Mouse (Mus musculus) forebrain, embryonic 11.5 days (tissue): ENCODE results near the gene Pola1. TPM values are rescaled to one million over a fixed set of nuclear protein-coding genes. Genes with fewer than 3 reads are reported as not detected.

Experiments
- ATAC-seq: fragments of 200-750 bp; cut with Nextera tagmentation; replicated peaks from 2 replicates; pipeline ENCODE4 v1.8.0; 2017; ENCODE audit warnings: moderate TSS enrichment; ENCODE audit not compliant: low FRiP score
- DNase-seq: peaks from one replicate; pipeline ENCODE4 v3.0.0-alpha.2; 2017; ENCODE audit warnings: low spot score
- H3K27ac ChIP-seq: fragments of 300-500 bp; sonication (generic); 2 replicates; pipeline ENCODE4 v1.5.1; 2014; ENCODE audit warnings: low read depth, low read length
- H3K27me3 ChIP-seq: fragments of 300-500 bp; sonication (generic); 2 replicates; pipeline ENCODE4 v1.6.1; 2014; ENCODE audit warnings: mild to moderate bottlenecking, low read length, mixed read lengths; ENCODE audit not compliant: control insufficient read depth, insufficient read depth
- H3K36me3 ChIP-seq: fragments of 300-500 bp; sonication (generic); 2 replicates; pipeline ENCODE4 v1.6.1; 2014; ENCODE audit warnings: mild to moderate bottlenecking, low read length, moderate library complexity, mixed read lengths; ENCODE audit not compliant: control insufficient read depth, insufficient read depth
- H3K4me1 ChIP-seq: fragments of 300-500 bp; sonication (generic); replicated peaks from 2 replicates; pipeline ENCODE4 v1.6.1; 2014; ENCODE audit warnings: low read length, mixed read lengths; ENCODE audit not compliant: control insufficient read depth, insufficient read depth
- H3K4me2 ChIP-seq: fragments of 300-500 bp; sonication (generic); 2 replicates; pipeline ENCODE4 v1.6.1; 2014; ENCODE audit warnings: low read depth, mild to moderate bottlenecking, low read length, moderate library complexity, mixed read lengths; ENCODE audit not compliant: severe bottlenecking
- H3K4me3 ChIP-seq: fragments of 300-500 bp; sonication (generic); 2 replicates; pipeline ENCODE4 v1.5.1; 2014; ENCODE audit warnings: low read depth, low read length
- H3K9ac ChIP-seq: fragments of 300-500 bp; sonication (generic); 2 replicates; pipeline ENCODE4 v1.6.1; 2014; ENCODE audit warnings: low read length
- H3K9me3 ChIP-seq: fragments of 300-500 bp; sonication (generic); 2 replicates; pipeline ENCODE4 v1.6.1; 2016; ENCODE audit warnings: low read length, mixed read lengths; ENCODE audit not compliant: control insufficient read depth
- WGBS: fragments of 180-500 bp; shearing (Covaris S2); extraction: QIAGEN DNeasy Blood & Tissue Kit; methylation state at CpG from one replicate; pipeline ENCODE4 v1.1.7; 2014; 5-methylcytosine and 5-hydroxymethylcytosine counted together
- polyA plus RNA-seq: library from polyadenylated mRNA; unstranded; fragments of >200 nt; fragmentation: Nextera tagmentation; extraction: Ambion mirVana; gene quantifications from 2 replicates; pipeline ENCODE4 v1.2.1, GENCODE M21; 2014

The Pola1 gene
- polyA plus RNA-seq, 1 experiment from 2014 or later, result 28.4 TPM

DNA sequence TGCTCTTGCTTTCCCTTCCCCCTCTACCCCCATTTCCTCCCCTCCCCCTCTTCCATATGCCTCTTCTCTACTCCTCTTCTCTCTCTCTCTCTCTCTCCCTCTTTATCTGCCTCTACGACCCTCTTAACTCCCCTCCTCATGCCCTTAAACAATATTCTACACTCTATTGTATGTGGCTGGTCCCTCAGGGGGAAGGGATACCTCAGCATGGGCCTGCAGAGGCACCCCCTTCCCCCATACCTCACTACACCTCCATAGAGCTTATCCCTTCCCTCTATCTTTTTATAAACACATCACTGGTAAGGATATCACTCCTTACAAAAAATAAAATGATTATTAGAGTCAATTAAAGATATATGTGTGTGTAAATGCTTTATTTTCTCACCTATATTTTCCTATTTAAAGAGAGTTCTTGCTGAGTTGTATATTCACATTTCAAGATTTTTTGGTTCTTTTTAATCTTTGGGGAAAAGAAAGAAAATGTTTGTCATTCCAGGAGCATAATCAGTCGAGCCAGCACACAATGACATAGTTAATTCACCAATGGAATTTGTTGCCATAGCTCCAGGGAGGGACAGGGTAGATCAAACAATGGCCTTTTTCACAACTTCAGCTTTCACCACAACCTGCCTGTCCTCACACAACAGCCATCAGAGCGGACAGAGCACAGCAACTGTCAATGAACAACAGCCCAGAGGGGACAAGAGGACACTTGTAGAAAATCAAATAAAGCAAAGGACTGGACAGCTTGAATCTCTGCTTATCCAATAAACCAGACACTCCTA, 22.5 kb upstream of the Pola1 start, which contains the start of gene Pcyt1b:
Pcyt1b (plus strand) TSS at position 646 of the 785 bp plus-strand sequence.
- DNase-seq, result no peak
- Histone ChIP-seq H3K9me3 (no peaks in the 10 kb centered on the region), H3K4me2 (no peak within 1 kb of the TSS)

GRCm38 (mm10) chrX:93650738-93651137, 18.8 kb upstream of the Pola1 start:
- Histone ChIP-seq H3K36me3 (no peaks in the 10 kb centered on the region), H3K27me3 (no peaks in the 10 kb centered on the region), H3K9ac (no peak overlapping the region), H3K9me3 (no peaks in the 10 kb centered on the region), H3K4me3 (no peak overlapping the region), H3K4me1 (no peaks in the 10 kb centered on the region), H3K4me2 (no peak overlapping the region), H3K27ac (no peak overlapping the region)
- DNase-seq, result no peak
- 93% methylated on average over 2 of the region's 2 CpGs for WGBS
- ATAC-seq, result no peak

More for the DNA sequence above, 22.5 kb upstream of the Pola1 start, which contains the start of gene Pcyt1b:
- Histone ChIP-seq H3K4me3 (no peak within 1 kb of the TSS), H3K27ac (no peak within 1 kb of the TSS), H3K9ac (no peak within 1 kb of the TSS), H3K36me3 (no peaks in the 10 kb centered on the region), H3K4me1 (no peaks in the 10 kb centered on the region), H3K27me3 (no peaks in the 10 kb centered on the region)
- 16% methylated on average over 3 of the region's 3 CpGs for WGBS
- ATAC-seq, result no peak

GRCm38 (mm10) chrX:93644022-93644421, 12.1 kb upstream of the Pola1 start:
- H3K9ac ChIP-seq, result no peak overlapping the region
- no peaks in the 10 kb centered on the region for H3K4me1 ChIP-seq
- no peaks in the 10 kb centered on the region for H3K36me3 ChIP-seq
- no peak overlapping the region for H3K27ac ChIP-seq
- H3K9me3 ChIP-seq, result no peaks in the 10 kb centered on the region
- H3K4me2 ChIP-seq, result no peak overlapping the region
- H3K4me3 ChIP-seq, result no peak overlapping the region
- no peaks in the 10 kb centered on the region for H3K27me3 ChIP-seq
- DNase-seq, result no peak
- no peak for ATAC-seq

GRCm38 (mm10) chrX:93643600-93643999, 11.6 kb upstream of the Pola1 start:
- ATAC-seq (no peak), DNase-seq (no peak)
- H3K9me3 ChIP-seq, result no peaks in the 10 kb centered on the region
- H3K4me1 ChIP-seq, result no peaks in the 10 kb centered on the region
- H3K4me3 ChIP-seq, result no peak overlapping the region
- H3K27ac ChIP-seq, result no peak overlapping the region
- H3K36me3 ChIP-seq, result no peaks in the 10 kb centered on the region
- 82% methylated on average over 3 of the region's 3 CpGs for WGBS
- no peak overlapping the region for H3K9ac ChIP-seq
- no peaks in the 10 kb centered on the region for H3K27me3 ChIP-seq
- H3K4me2 ChIP-seq, result no peak overlapping the region

DNA sequence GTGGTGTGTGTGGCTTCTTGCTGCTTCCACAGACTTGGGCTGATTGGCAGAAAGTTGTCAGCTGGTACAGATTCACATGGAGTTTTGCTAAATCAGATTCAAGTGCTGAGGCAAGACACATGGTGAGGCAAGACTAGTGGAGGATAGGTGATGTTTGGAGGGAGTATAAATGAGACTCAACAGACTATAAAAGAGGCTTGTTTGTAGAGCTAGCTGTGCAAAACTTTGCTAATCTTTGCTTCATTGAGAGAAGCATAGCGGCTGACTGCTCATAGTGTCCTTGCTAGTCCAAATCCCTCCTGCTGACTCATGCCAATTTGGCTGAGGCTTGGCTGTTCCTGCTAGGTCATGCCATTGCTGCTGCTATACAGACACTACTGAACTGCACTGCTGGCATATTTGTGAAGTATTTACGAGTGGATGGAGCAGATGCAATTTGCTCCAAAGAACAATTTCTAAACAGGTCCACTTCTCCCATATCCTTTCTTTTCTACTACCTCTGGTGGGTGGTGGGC, 3.0 kb upstream of the Pola1 start:
- no peaks in the 10 kb centered on the region for H3K36me3 ChIP-seq
- no peak overlapping the region for H3K9ac ChIP-seq
- H3K9me3 ChIP-seq, result no peaks in the 10 kb centered on the region
- no peak overlapping the region for H3K4me2 ChIP-seq
- H3K4me1 ChIP-seq, result no peaks in the 10 kb centered on the region
- H3K27me3 ChIP-seq, result no peaks in the 10 kb centered on the region
- H3K4me3 ChIP-seq, result no peak overlapping the region
- ATAC-seq (no peak), DNase-seq (no peak)
- no peak overlapping the region for H3K27ac ChIP-seq
- WGBS, result 79% methylated on average over 2 of the region's 2 CpGs

- ATAC-seq (no peak), DNase-seq (no peak)
- Histone ChIP-seq H3K4me2 (peak overlapping the region; percentile 46; the same call in 1 of the 2 replicates), H3K27me3 (no peaks in the 10 kb centered on the region), H3K4me1 (no peaks in the 10 kb centered on the region), H3K36me3 (no peaks in the 10 kb centered on the region; the same call in 1 of the 2 replicates), H3K4me3 (no peak overlapping the region), H3K9me3 (no peaks in the 10 kb centered on the region), H3K9ac (no peak overlapping the region), H3K27ac (no peak overlapping the region)
- WGBS, result 91% methylated on average over 1 of the region's 1 CpGs
Measured at GRCm38 (mm10) chrX:93630256-93630655, 1.7 kb downstream of the Pola1 start.

- no peaks in the 10 kb centered on the region for H3K4me1 ChIP-seq
- DNase-seq (no peak), ATAC-seq (no peak)
- no peak overlapping the region for H3K9ac ChIP-seq
- H3K4me3 ChIP-seq, result no peak overlapping the region
- 89% methylated on average over 1 of the region's 1 CpGs for WGBS
- no peaks in the 10 kb centered on the region for H3K27me3 ChIP-seq
- no peaks in the 10 kb centered on the region for H3K9me3 ChIP-seq
- no peak overlapping the region for H3K4me2 ChIP-seq
- H3K36me3 ChIP-seq, result no peaks in the 10 kb centered on the region
- no peak overlapping the region for H3K27ac ChIP-seq
Measured at GRCm38 (mm10) chrX:93602214-93602613, 29.7 kb downstream of the Pola1 start.

- Histone ChIP-seq H3K36me3 (no peaks in the 10 kb centered on the region), H3K27ac (no peak overlapping the region), H3K4me1 (no peaks in the 10 kb centered on the region), H3K9me3 (no peaks in the 10 kb centered on the region), H3K9ac (no peak overlapping the region), H3K4me3 (no peak overlapping the region), H3K27me3 (no peaks in the 10 kb centered on the region), H3K4me2 (no peak overlapping the region)
- DNase-seq (no peak), ATAC-seq (no peak)
- WGBS, result 100% methylated on average over 4 of the region's 4 CpGs
Measured at GRCm38 (mm10) chrX:93594283-93594682, 37.7 kb downstream of the Pola1 start.

GRCm38 (mm10) chrX:93580931-93581330, 51.0 kb downstream of the Pola1 start:
- ATAC-seq, result no peak
- no peak overlapping the region for H3K4me3 ChIP-seq
- 93% methylated on average over 2 of the region's 2 CpGs for WGBS

More at GRCm38 (mm10) chrX:93580931-93581330, 51.0 kb downstream of the Pola1 start:
- no peaks in the 10 kb centered on the region for H3K4me1 ChIP-seq
- no peak overlapping the region for H3K9ac ChIP-seq
- no peak overlapping the region for H3K27ac ChIP-seq
- H3K9me3 ChIP-seq, result no peaks in the 10 kb centered on the region
- H3K36me3 ChIP-seq, result no peaks in the 10 kb centered on the region
- DNase-seq, result no peak
- H3K27me3 ChIP-seq, result no peaks in the 10 kb centered on the region
- no peak overlapping the region for H3K4me2 ChIP-seq
